Mouse (Mus musculus): ENCODE measurements around the gene Lysmd4. TPM values are rescaled to one million over a fixed set of nuclear protein-coding genes. Genes with fewer than 3 reads are reported as not detected.

Gene Lysmd4
- polyA plus RNA-seq, 1 experiment from 2014 or later: 37.0 TPM

DNA sequence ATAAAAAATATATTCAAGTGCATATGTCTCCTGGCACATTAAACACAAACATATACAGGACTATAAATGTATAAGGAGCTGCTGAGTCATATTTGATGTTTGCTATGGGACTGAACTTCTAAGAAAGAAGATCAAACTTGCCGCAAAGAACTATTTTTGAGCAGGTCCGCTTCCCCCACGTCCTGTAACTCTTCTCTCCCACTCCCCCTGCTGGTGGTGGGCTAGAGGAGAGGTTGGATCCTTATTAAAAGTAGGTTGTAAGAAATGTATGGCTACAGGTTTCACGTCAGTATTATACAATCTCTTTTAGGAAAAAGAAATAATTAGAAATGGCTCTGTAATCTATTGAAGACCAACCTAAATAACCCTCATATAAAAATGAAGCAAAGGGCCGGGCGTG lies 131.3 kb downstream of the Lysmd4 start:
- Histone ChIP-seq H3K9ac (replicated peaks) (no peak overlapping the region), H3K27me3 (replicated peaks) (no peaks in the 10 kb centered on the region), H3K4me1 (no peaks in the 10 kb centered on the region), H3K4me2 (no peak overlapping the region), H3K9me3 (replicated peaks) (no peaks in the 10 kb centered on the region), H3K4me3 (replicated peaks) (no peak overlapping the region), H3K36me3 (0 out of 2 replicates have a peak, but pooled peaks cover 5% of the 10 kb centered on the region), H3K27ac (replicated peaks) (no peak overlapping the region)
- WGBS: 91% methylated on average over 6 of the region's 6 CpGs
- no peak for ATAC-seq (ENCODE audit: low FRiP score)

DNA sequence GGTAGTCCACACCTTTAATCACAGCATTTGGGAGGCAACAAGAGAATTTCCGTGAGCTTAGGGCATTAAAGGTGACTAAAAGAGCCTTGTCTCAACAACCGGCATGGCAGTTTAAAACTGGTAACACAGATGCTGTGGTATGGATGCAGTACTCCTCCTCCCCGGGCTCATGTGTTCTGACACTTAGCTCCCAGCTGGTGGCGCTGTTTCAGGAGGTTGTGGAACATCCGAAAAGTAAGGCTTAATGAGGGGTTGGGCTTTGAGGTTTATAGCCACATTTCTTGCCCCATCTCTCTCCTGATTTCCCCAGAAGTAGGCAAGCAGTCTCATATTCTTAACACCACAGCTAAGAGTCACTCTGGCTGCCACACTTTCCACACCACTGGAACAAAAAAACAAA lies 133.5 kb downstream of the Lysmd4 start:
- ATAC-seq (ENCODE audit: low FRiP score): no peak
- no peak overlapping the region for H3K9ac ChIP-seq (replicated peaks)
- H3K36me3 ChIP-seq: 0 out of 2 replicates have a peak, but pooled peaks cover 5% of the 10 kb centered on the region
- H3K4me1 ChIP-seq: 0 out of 2 replicates have a peak, but pooled peaks cover 3% of the 10 kb centered on the region
- H3K27ac ChIP-seq (replicated peaks): no peak overlapping the region
- H3K4me3 ChIP-seq (replicated peaks): no peak overlapping the region
- 92% methylated on average over 5 of the region's 5 CpGs for WGBS
- H3K4me2 ChIP-seq: no peak overlapping the region
- H3K9me3 ChIP-seq (replicated peaks): no peaks in the 10 kb centered on the region
- no peaks in the 10 kb centered on the region for H3K27me3 ChIP-seq (replicated peaks)

Other genes with a start within 250 kb of the Lysmd4 start
- 29.6 and 30.1 TPM in 2 replicates for gene Mef2a, start 150.3 kb downstream of the Lysmd4 start, polyA plus RNA-seq (2015; fragmentation: Nextera tagmentation; extraction: Ambion mirVana)